Mouse (Mus musculus): ENCODE measurements at regions not wholly inside any gene's neighbourhood (a gene's known extent, or its start where the extent isn't known, plus 50 kb on each side); places are given as distances from the start of the nearest gene placed in this dataset.

DNA sequence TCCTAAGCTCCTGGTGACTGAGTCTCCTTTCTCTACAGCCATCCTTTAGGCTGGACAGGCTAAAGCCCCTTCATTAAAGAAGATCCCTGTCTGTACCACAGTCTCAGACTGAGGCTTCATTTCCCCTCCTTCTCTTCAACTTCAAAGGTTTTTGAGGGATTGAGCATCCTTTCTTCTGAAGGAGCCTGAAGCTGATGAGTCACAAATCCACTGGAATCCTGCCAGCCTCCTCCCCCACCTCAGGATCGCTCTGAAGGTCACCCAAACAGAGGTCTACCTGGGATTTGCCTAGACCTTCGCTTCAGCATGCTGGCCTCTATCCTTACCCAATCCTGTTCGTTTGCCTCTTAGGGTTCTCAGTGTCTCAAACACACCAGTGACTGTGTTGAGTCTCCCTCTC is 57.7 kb upstream of the Ror1 start:
- Histone ChIP-seq H3K4me3 (no peak overlapping the region), H3K27ac (no peak overlapping the region), H3K9ac (no peak overlapping the region), H3K9me3 (replicated peaks) (no peaks in the 10 kb centered on the region), H3K4me1 (replicated peaks) (peaks cover 10% of the 10 kb centered on the region; the same call in 1 of the 2 replicates), H3K36me3 (no peaks in the 10 kb centered on the region), H3K4me2 (no peak overlapping the region), H3K27me3 (no peaks in the 10 kb centered on the region)
- 70% methylated on average over 3 of the region's 3 CpGs for WGBS
- ATAC-seq (replicated peaks; ENCODE audit: insufficient number of reproducible peaks, insufficient read depth, low FRiP score, low read depth): no peak

DNA sequence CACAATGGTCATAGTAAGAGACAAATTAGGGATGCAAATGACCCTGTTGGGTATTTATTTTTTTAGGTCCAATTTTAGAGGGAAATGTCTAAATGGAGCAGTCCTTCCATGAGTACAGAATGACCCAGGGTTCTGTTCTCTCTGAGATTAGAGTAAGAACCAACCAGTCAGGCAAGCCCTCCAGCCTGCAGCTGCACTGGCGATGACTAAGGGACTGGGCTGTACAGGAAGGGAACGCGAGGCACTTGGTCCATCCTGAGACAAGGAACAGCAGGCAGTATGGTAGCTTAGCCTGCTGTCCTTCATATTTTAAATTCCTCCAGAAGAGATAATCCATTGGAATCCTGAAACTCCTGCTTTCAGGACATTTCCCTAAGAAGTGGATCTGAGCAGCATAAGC is 55.9 kb upstream of the Ror1 start:
- 83% methylated on average over 3 of the region's 3 CpGs for WGBS

DNA sequence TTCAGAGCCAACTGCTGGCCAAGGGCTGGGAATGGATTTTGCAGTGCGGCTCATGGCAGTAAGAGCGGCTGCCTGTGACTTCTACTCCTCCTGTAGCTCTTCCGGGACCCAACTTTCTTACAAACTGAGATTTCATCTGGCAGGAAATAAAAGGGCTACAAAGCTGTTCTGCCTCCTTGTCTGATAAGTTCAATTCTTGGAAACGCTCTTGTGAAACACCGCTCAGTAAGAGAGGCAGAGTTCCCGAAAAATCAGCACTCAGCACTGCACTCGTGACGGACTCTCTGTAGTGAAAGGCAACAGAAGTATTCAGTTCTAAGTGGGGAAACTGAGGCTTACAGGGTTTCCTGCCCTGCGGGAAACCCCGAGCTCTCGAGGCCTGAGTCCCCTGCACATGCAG is 53.6 kb upstream of the Ror1 start:
- H3K27ac ChIP-seq: no peak overlapping the region
- whole genome bisulfite sequencing: 57% methylated on average over 11 of the region's 11 CpGs
- ATAC-seq (replicated peaks; ENCODE audit: insufficient number of reproducible peaks, insufficient read depth, low FRiP score, low read depth): 0 out of 2 replicates have a peak, but pooled peaks have one; percentile 39

More for the DNA sequence above, 55.9 kb upstream of the Ror1 start:
- no peak overlapping the region for H3K4me2 ChIP-seq
- no peak overlapping the region for H3K27ac ChIP-seq
- H3K4me1 ChIP-seq (replicated peaks): peaks cover 10% of the 10 kb centered on the region; the same call in 1 of the 2 replicates
- no peak overlapping the region for H3K4me3 ChIP-seq
- no peaks in the 10 kb centered on the region for H3K9me3 ChIP-seq (replicated peaks)
- H3K27me3 ChIP-seq: no peaks in the 10 kb centered on the region
- ATAC-seq (replicated peaks; ENCODE audit: insufficient number of reproducible peaks, insufficient read depth, low FRiP score, low read depth): no peak
- H3K9ac ChIP-seq: no peak overlapping the region
- H3K36me3 ChIP-seq: no peaks in the 10 kb centered on the region

DNA sequence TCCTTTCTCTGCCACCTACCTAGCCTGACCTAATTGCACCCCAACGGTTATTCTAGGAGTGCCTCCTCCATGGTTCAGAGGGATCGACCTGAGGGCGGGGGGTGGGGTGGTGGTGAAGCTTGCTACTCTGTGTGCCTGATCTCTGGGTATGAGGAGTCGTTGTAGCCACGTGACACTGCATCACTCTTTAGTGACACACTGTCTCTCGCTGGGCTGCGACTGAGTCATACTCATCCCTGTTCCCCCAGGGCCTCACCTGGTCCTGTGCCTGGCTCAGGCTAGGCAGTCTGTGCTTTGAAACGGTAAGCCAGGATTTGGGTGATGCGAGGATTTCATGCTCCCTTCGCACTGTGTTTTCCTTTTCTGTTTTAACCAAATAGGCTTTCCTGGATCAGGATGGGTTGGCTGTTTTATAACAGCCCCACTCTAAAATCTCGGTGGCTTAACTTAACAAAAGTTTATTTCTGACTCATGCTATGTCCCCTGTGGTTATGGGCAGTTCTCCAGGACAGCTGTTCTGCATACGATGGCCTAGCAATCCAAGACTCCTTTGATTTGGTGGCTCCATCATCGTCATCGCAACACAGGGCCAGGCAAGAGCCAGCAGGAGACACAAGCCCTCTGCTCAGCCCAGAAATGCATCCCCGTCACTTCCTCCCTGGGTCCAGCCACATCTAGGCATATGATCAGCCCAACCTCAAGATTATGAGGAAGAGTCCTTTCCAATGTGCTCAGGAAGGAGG is 50.3 kb upstream of the Ror1 start:
- Histone ChIP-seq H3K4me1 (replicated peaks) (peaks cover 30% of the 10 kb centered on the region), H3K9ac (no peak overlapping the region), H3K4me2 (no peak overlapping the region), H3K36me3 (no peaks in the 10 kb centered on the region), H3K4me3 (no peak overlapping the region), H3K9me3 (replicated peaks) (no peaks in the 10 kb centered on the region), H3K27ac (no peak overlapping the region), H3K27me3 (no peaks in the 10 kb centered on the region)
- 0 out of 2 replicates have a peak, but pooled peaks have one; percentile 22 for ATAC-seq (replicated peaks; ENCODE audit: insufficient number of reproducible peaks, insufficient read depth, low FRiP score, low read depth)
- WGBS: 70% methylated on average over 15 of the region's 15 CpGs

More for the DNA sequence above, 53.6 kb upstream of the Ror1 start:
- H3K36me3 ChIP-seq: no peaks in the 10 kb centered on the region
- H3K27me3 ChIP-seq: no peaks in the 10 kb centered on the region
- no peak overlapping the region for H3K4me3 ChIP-seq
- no peak overlapping the region for H3K4me2 ChIP-seq
- H3K9me3 ChIP-seq (replicated peaks): no peaks in the 10 kb centered on the region
- no peak overlapping the region for H3K9ac ChIP-seq
- H3K4me1 ChIP-seq (replicated peaks): peaks cover 13% of the 10 kb centered on the region; the same call in 1 of the 2 replicates

Measured in heart, embryonic 15.5 days (tissue).